ENCODE assay signal across 17 mouse cellular contexts in genomic region chr1:153721565-153722310, GRCm38 (mm10). TPM values are rescaled to one million over a fixed set of nuclear protein-coding genes. Genes with fewer than 3 reads are reported as not detected.
"Had no signal": no experiment of that assay in that cellular context is flagged by ENCODE, and none has a peak within 500 bp of the region (broad histone marks: within the 10 kb centered on the region; RNA-seq: fewer than 3 reads in every experiment).

No protein-coding gene starts in this region.

- ATAC-seq: midbrain, embryonic 16.5 days had no signal

- H3K4me2 ChIP-seq: lung, embryonic 14.5 days; midbrain, embryonic 12.5 days; neural tube, embryonic 13.5 days; neural tube, embryonic 15.5 days had no signal

- H3K4me3 ChIP-seq: midbrain, embryonic 10.5 days; midbrain, embryonic 12.5 days; myocyte; neural tube, embryonic 13.5 days; neural tube, embryonic 15.5 days had no signal

- H3K27ac ChIP-seq: midbrain, embryonic 10.5 days; midbrain, embryonic 12.5 days; neural tube, embryonic 13.5 days; neural tube, embryonic 15.5 days had no signal

- H3K9me3 ChIP-seq: midbrain, embryonic 10.5 days; midbrain, embryonic 12.5 days; neural tube, embryonic 13.5 days; neural tube, embryonic 15.5 days had no signal

- DNase-seq: midbrain, embryonic 14.5 days; retina, postnatal 1 day; right cerebral cortex, adult 18-20 months; right cerebral cortex, postnatal 25 days; right cerebral cortex, postnatal 4 days; spleen, adult 18-20 months; thymus, adult 18-20 months; thymus, postnatal 14 days; thymus, postnatal 36 days had no signal

- H3K4me1 ChIP-seq: midbrain, embryonic 10.5 days; midbrain, embryonic 12.5 days; neural tube, embryonic 13.5 days; neural tube, embryonic 15.5 days had no signal

- H3K36me3 ChIP-seq: midbrain, embryonic 10.5 days; midbrain, embryonic 12.5 days; neural tube, embryonic 13.5 days; neural tube, embryonic 15.5 days had no signal

- H3K27me3 ChIP-seq: midbrain, embryonic 12.5 days; neural tube, embryonic 13.5 days; neural tube, embryonic 15.5 days had no signal

- H3K9ac ChIP-seq: lung, embryonic 14.5 days; midbrain, embryonic 12.5 days; neural tube, embryonic 13.5 days; neural tube, embryonic 15.5 days had no signal

RNA-seq across cellular contexts. Expression of gene Rgs16, which starts 18.4 kb away (rescaled TPM):
- total RNA-seq: megakaryocyte, adult 5-6 weeks had no signal
